Mouse (Mus musculus) layer of hippocampus, postnatal 10 days (tissue): Measurements from ENCODE around the gene Tmbim4. TPM values are rescaled to one million over a fixed set of nuclear protein-coding genes. Genes with fewer than 3 reads are reported as not detected.
A peak's percentile ranks its signal among the peaks of the same experiment; 100 is the strongest.
"Not testable (repeated sequence)": the region's sequence is repeated elsewhere in the genome, so short reads cannot be mapped to it uniquely, and the experiment has no call there.

Experiments
- DNase-seq, 2 experiments: peaks; one replicate each; pipeline ENCODE4 v3.0.0; 2021; ENCODE audit warnings: low spot score in 2 of 2
- total RNA-seq, 2 experiments: library from RNA; stranded (reverse); gene quantifications; 2 replicates each; pipeline ENCODE4 v1.2.3; 2021

Tmbim4 gene
- total RNA-seq, 2 experiments from 2014 or later: 56.2 to 57.1 TPM

DNA sequence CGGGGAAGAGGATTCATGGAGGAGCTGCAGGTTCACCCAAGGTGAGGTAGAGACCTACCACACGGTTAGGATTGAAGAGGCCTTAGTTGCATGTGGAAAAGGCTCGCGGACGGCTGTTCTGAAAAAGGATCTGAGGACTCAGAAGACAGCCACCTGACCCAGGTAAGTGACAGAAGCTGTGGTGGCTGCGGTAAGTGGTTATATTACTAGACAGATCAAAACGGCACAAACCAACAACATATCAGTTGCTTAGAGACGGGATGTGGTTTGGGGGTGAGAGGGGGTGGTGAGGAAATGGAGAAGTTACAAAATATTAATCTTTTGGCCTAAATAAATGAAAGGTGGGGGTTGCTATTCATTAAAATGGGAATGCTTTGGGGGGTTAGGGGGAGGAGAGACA is 8.1 kb upstream of the Tmbim4 start:
- DNase-seq: no peak

DNA sequence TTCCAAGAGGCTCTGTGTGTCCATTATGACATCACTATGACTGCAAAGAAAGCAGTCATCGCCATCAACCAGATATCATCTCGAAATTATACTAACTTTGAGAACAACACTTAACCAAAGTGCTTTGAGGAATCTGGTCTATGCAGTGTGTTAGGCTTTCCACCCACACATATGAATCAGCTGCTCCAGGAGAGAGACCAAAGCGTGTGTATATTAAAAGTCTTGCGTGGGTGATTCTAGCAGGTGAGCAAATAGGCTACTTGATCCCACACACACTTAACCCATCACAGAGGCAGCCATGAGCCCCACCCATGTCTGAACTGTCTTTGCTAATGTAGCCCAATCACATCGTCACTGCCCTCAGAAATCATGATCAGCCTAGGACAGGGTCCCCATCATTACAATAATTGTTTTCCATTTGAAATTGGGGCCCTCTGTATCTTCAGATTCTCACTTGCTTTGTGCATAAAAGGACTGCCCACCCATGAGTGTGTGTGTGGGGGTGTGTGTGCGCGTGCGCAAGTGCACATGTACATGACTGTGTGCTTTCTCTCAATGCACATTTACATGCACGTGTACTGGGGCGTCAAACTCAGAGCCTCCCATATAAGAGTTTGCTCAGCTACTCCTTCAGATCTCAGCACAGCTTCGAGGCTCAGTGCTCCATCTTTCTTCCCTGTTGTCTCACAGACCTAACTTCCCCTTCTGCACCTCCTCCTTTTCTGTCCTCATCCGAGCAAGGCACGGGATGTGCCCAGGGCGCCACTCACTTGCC is 4.1 kb upstream of the Tmbim4 start:
- DNase-seq: no peak

DNA sequence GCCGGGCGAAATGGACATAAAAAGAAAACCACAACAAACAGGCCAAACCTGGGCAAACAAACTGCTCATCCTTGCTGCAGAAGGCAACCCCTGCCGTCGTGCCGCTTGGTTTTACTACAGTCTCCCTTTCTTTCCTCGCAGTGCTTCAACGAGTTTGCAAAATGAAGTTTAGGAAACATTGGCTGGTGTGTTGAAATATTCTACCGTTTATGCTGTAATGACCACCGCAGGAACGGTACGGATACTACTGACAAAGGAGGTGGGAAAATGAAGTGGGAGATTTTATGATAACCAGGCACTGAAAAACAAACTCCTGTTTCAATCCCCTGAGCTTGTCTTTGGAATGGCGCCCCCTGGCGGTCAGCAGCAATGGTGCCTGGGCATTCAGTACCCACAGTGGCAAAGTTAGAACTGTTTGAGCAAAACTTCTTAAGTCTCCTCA is 592 bp downstream of the Tmbim4 start, which contains the start of gene Irak3:
Gene Irak3 (minus strand): TSS at position 170 of the 442 bp plus-strand sequence.
- peak; percentile 86 to 87 for DNase-seq

DNA sequence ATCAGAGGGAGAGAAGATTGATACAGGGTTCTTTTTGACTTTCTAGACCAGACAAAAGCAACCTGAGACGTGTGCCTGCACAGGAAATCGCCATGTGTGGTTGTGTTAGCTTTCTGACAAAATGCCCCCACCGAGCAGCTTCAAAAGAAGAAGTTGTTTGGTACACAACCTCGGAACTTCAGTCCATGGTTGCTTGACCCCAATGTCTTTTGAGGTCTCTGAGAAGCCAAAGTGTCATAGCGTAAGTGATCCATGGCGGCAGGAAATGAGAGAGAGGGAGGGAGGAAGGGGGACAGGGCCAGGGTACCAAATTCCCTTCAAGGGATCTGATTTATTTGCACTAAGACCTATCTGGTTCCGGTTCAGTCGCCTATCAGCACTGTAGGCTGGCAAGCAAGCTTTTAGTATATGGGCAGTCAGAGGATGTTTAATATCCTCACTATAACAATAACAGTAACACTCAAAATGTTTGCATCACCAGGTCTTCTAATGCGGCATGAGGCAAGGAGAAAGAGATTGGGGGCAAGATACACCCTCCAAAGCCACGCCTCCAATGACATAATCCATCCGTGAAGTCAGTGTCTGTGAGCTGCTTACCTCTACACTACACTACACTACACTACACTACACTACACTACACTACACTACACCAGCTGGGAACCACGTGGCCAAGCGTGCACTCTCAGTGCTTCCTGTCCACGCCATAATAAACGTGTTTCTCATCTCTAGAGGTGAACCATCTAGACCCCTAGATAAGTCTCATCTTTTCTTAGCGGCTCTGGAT is 1.3 kb downstream of the Tmbim4 start:
- DNase-seq: no peak

DNA sequence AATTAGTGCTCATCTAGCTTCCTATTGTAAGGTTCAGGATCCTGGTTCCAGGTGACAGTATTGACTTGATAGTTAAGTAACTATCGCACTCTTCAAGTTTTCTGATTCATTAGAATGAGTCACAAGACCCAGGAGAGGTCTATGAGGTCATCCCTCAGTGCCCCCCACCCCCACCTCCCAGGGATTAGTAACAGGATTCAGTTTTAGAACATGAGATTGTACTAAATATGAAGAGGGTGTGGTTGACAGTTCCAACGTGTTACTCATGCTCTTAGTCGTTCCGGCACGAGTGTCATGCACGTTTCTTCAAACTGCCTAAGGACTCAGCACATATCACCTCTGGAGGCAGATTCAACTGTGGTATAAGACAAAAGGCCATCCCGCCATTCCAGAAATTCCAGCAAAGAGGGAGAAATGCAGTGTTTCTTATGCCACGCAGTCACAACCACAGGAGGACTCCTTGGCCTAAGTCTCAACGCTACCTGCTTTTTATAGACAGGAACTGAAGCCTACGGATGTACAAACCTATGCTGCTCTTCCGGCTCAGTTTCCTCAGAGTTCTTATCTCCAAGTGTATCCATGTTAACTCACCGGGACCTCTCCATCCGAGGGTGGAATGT is 3.3 kb downstream of the Tmbim4 start:
- no peak for DNase-seq

DNA sequence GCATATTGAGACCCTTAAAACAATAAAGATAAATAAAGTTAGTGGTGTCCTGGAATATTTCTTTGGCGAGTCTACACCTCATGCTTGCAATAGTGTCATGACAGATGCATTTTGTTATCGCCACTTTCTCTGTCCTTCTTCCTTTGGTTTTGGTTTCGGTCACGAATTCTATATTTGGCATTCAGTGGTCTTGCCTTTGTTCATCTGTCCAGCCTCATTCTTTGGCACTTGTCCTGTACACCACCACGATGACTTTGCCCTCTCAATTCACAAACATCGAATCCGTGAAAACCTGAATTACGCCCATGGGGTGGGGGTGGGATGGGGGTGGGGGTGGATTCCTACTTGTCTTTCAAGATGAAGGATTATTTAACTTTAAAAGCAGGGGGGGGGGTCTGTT is 6.6 kb downstream of the Tmbim4 start:
- DNase-seq: no peak

DNA sequence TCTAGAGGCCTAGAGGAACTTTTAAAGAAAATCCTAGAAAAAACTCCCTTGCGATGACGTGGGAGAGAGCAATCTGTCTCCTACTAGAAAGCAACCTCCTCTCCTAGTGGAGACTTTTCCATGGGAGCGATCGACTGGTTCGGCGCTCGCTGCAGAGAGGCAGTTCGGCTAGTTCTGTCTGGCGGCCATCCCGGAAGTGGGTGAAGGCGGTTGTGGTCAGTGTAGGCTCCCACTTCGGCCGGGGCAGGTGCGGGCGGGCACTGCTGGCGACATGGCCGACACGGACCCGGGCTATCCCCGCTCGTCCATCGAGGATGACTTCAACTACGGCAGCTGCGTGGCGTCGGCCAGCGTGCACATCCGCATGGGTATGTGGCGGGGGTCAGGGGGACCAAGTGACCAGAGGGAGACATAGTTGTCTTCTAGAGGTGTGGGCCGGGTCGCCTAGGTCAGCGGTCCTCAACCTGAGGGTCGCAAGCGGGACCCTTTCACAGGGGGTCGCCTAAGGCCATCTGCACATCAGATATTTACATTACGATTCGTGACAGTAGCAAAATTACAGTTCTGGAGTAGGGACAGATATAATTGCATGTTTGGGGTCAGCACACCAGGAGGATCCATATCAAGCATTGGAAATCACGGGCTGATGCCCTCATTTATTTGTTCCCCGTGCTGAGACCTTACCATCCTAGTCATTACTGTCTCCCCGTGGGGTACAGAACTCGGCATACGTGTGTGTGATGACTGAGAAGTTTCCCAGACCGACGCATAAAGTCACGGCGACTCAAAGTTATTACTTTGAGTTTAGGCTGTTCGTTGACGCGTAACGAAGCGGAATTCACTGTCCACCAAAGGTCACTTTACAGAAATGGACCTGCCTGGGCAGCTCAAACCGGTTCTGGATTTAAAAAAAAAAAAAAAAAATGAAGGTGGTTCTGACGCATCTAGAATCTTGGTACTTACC is 7.5 kb downstream of the Tmbim4 start:
- peak; percentile 89 to 91 for DNase-seq

GRCm38 (mm10) chr10:120209539-120209925 is 8.1 kb downstream of the Tmbim4 start:
- no peak for DNase-seq

DNA sequence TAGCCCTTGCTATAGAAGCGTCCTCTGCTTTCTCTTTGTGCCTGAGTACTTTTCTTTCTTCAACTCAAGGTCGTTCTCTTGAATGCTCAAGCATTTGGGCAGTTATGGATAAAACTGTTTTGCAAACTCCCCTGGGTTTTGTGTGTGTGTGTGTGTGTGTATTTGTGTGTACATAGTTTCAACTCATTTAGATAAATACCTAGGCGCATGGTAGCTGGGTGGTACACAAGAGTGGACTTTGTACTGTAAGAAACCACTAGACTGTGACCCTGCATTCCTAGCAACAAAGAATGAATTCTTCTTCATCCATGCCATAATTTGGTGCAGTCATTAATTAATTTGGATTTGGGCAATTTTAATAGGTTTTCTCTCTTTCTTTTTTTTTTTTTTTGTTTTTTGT is 8.7 kb downstream of the Tmbim4 start:
- no peak for DNase-seq

DNA sequence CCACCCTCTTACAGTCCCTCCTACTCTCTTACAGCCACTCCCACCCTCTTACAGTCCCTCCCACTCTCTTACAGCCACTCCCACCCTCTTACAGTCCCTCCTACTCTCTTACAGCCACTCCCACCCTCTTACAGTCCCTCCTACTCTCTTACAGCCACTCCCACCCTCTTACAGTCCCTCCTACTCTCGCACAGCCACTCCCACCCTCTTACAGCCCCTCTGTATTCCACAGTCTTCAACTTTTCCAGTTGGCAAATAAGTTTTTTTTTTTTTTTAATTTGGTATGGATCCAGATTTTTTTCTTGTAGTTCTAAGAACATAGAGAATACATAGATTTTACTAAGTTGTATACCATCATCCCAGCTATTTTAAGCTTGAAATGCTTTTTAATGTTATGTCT is 15.7 kb downstream of the Tmbim4 start:
- not testable (repeated sequence) for DNase-seq

DNA sequence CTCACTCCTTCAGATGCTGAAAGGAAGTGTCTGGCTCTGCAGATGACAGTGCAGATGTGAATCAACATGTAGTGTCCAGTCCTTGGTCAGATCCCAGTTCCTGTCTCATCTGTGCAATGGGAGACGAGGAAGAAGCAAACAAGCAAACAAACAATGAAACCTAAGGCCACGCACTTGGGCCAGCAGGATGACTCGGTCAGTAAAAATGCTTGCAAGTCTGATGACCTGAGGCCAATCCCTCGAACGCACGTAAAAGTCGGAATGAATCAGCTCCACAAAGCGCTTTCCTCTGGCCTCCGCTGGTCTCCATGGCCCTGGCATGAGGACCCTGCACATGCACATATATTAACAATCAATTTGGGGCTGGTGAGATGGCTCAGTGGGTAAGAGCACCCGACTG is 17.6 kb downstream of the Tmbim4 start:
- no peak for DNase-seq

- no peak for DNase-seq
Observed at GRCm38 (mm10) chr10:120219578-120220359, 18.4 kb downstream of the Tmbim4 start.

GRCm38 (mm10) chr10:120220776-120221175 is 19.4 kb downstream of the Tmbim4 start:
- DNase-seq: no peak

DNA sequence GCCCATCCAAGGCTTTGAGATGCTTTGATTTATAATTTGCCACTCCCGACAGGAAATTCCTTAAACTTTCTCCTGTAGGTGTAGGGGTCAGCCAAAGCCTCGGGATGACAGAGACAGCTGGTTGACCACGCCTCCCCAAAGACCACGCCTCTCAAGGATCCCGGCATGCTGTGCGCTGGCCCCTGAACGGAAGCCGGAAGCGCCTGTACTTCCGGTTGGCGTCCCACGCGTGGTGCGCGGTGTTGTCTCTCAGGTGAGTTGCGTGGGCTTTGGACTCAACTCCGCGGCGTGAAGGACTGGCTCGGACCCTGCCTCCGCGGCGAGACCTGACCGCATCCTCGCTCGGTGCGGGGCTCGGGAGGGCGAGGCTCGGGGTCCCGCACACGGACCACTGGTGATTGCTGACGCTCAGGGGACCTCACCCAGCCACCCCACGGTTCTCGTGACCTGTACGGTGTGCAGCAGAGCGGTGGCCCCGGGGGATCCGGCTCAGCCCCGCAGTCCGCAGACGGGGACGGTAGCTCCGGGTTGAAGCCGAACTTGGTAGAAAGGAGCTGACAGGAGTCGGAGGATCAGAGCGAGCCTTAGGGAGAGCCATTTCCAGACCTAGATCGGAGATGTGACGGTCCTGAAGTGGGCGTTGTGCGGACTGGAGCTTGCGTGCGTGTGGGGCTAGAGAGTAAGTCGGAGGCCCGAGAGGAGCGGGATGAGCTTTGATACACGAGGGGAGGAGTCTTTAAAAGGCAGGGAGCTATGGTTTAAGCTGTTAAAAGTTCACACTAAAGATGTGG is 25.7 kb downstream of the Tmbim4 start, which contains the start of gene Llph:
Gene Llph (plus strand): TSS at position 200 of the 791 bp plus-strand sequence.
- peak; percentile 75 to 86 for DNase-seq

- DNase-seq: peak; percentile 62 to 66
Observed at GRCm38 (mm10) chr10:120231718-120232117, 30.3 kb downstream of the Tmbim4 start.

GRCm38 (mm10) chr10:120233655-120234367 is 32.4 kb downstream of the Tmbim4 start:
- peak; percentile 72 to 77 for DNase-seq

DNA sequence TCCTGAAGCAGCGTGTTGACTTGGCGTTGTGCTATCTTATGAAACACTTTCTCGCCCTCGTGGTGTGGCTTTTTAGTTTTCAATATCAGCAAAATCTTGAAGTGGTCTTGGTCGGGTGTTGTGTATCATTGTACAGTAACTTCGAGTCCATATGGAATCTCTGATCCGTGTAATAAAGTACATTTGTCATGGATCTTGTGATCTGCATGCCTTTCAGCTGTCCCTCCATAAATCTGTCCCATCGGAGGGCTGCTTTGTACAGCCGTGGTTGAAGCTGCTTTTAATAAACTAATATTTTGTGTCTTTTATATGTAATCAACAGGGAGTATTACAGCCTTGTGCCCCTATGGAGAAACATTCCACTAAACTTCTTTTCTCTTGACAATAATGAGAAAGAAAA is 35.5 kb downstream of the Tmbim4 start:
- DNase-seq: no peak

DNA sequence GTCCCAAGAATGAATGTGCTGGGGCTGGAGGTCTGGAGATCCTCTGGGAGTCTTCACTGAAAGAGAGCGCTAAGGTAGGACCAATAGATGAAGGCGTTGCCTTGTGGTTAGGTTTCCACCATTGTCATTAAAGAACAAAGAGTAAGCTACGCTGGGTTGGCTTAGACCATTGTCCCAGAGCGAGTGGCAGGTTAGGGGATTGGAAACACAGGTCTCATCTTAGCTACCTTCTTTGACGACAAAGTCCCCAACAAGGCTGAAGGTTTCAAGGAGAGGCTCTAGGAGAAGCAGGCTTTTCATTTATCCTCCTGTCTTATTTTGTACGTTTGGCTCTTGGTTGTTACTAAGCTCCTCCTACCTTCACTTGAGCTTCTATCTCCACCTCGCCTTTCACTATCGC is 36.9 kb downstream of the Tmbim4 start:
- no peak for DNase-seq
